Mouse (Mus musculus) mouse embryonic stem cell (cell line): ENCODE measurements around the gene Strip2.

Source experiments
- in situ Hi-C, 2 experiments: fragments of 300-500 bp; cut with MboI; formaldehyde crosslinking; loops; 1 replicate in 1 of 2; 3 replicates in 1 of 2; pipeline ENCODE4 v1.14.3; 2019 to 2020; ENCODE audit warnings: low sequenced_read_pairs in 2 of 2, low pct_unique_long_range_greater_than_20kb in 1 of 2, mixed read lengths in 1 of 2; ENCODE audit not compliant: unreplicated experiment in 1 of 2

The Strip2 gene

DNA sequence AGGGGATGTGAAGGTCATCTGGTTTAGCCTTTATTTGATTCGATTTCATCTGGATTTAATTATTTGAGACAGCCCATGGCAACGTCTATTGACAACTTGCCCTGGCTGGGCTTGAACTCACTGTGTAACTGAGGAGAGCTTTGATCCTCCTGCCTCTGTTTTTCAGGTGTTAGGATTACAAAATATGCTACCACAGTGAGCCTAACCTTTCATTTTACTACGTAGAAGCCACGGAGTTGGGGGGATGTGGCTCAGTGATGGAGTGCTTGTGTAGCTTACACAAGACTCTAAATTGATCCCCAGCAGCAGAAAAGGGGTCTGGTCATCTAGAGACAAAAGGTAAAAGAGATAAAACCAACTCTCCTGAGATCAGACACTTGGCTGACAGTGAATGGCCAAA lies 1.1 kb downstream of the Strip2 start:
- in situ Hi-C loops = no loop called here

GRCm38 (mm10) chr6:29923501-29923900 lies 6.7 kb downstream of the Strip2 start:
- in situ Hi-C loops = no loop called here

- in situ Hi-C loops = no loop called here
These were observed 8.9 kb downstream of the Strip2 start for GRCm38 (mm10) chr6:29925594-29926219.

DNA sequence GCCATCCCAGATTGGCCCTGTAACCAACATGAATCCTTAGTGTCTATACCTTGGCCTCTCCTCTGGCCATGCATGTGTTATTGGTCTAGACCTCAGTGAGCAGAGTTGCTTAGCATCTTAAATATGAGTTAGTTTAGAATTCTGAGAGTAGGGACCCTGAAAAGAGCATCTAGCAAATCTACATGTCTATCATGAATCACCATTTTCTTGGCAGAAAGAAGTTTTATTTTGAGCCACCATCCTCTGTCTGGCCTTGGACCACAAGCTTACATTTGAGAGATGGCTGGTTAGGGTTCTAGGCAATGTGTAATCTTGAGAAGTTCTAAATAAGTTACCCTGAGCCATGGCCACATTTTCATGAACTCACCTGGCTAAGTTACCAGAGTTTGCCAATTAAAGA lies 13.3 kb downstream of the Strip2 start:
- in situ Hi-C loops = no loop called here

DNA sequence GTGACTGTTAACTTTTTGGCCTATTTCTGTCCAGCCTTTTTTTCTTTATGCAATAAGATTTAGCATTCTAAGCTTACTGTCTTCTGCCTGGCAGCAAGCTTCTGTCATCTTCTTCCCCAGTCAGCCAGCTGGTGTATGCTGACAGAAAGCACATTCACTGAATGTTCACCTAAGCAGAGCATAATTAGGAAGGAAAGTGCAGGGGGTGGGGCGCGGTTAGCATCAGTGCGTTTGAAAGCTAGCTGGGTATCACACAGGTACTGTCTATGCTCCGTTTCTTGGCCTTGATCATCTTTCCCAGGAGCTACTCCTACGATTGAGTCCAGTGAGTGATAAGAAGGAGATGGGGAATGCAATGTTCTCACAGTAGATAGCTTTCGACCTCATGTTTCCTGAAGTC lies 13.9 kb downstream of the Strip2 start:
- in situ Hi-C loops = no loop called here

DNA sequence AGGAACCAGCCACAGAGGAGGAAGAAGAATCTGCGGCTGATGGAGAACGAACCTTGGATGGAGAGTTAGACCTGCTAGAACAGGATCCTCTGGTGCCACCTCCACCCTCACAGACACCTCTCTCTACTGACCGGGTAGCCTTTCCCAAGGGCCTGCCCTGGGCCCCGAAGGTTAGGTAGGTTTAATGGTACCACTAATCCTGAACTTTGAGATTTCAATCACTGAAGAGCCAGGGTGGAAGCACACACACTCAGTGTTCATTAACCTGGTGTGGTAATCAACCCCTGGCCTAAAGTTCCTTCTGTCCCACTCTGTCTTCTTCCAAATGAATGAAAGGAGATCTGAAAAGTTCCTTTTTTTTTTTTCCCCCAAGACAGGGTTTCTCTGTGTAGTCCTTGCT lies 14.4 kb downstream of the Strip2 start:
- in situ Hi-C loops = no loop called here

DNA sequence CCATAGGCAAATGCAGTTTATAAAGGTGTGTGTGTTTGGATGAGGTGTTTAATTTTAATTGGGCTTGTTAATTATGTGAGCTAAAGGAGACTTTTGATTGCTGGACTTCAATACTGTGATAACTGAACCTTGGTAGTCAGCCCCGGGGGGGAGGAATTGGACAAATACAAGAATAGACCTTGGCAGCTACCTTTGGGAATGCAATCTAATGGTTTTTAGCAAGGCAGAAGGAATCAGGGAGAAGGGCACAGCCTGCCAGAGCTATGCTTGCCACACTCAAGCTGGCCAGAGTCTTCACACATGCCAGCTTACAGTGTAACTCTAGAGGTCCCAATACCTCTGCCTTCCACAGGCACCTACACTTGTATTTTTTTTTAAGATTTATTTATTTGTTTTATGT lies 18.9 kb downstream of the Strip2 start:
- in situ Hi-C loops = no loop called here

DNA sequence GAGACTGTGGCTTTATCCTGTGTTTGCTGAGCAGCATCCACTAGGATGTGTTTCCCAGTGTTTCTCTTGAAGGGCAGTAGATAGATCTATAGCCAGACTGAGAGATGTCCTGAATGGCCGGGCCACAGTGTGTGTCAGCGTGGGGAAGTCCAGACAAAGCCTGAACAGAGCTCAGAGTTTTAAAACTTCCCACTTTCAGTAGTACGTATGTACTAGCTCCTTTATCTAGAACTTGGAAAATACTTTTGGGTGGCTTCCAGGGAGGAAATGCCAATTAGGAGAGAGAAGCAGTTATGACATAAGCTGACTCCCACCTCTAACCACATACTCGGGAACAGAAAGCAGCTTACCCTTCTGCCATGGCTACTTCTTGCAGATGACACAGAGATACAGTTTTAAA lies 23.6 kb downstream of the Strip2 start:
- in situ Hi-C loops = no loop called here

GRCm38 (mm10) chr6:29941036-29941435 lies 24.2 kb downstream of the Strip2 start:
- in situ Hi-C loops = no loop called here

- in situ Hi-C loops = no loop called here
These were observed 27.7 kb downstream of the Strip2 start for GRCm38 (mm10) chr6:29944465-29944864.

DNA sequence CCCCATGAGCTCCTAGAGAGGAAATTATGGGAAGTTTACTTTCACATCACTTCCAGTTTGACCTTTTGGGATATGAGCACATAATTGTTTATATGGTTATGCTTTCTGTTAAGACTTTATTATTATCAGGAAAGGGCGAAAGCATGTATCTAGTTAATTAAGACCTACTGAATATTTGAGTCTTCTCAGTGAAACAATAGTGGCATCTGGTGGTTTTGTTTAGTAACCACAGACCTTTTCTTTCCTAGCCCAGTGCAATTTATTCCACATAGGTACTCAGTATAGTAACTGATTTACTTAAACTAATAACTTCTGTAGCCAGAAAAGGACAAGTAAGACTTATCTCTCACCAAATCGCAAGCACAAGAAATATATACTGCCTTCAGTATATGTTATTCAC lies 29.8 kb downstream of the Strip2 start:
- in situ Hi-C loops = no loop called here

- in situ Hi-C loops = no loop called here
These were observed 31.0 kb downstream of the Strip2 start for GRCm38 (mm10) chr6:29947823-29948222.

- in situ Hi-C loops = no loop called here
These were observed 39.9 kb downstream of the Strip2 start for GRCm38 (mm10) chr6:29956749-29957148.

GRCm38 (mm10) chr6:29958669-29959068 lies 41.9 kb downstream of the Strip2 start:
- in situ Hi-C loops = no loop called here

- in situ Hi-C loops = no loop called here
These were observed 44.3 kb downstream of the Strip2 start for GRCm38 (mm10) chr6:29961081-29961480.

DNA sequence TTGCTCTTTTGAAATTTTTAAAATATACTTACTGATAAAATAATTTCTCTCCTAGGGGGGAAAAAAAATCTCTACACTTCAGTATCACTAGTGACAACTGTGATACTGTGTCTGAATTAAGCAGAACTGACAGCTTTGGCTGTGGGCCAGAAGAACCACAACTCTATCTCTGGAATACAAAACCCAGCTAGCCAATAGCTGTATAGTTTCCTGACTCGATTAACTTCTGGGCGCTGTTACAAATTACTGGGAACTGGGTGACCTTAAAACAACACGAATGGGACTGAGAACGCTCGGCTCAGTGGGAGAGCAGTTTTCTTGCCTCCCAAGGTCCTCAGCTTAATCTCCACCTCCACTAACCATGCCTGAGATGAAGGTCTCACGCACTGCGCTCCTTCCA lies 51.1 kb downstream of the Strip2 start:
- in situ Hi-C loops = no loop called here

DNA sequence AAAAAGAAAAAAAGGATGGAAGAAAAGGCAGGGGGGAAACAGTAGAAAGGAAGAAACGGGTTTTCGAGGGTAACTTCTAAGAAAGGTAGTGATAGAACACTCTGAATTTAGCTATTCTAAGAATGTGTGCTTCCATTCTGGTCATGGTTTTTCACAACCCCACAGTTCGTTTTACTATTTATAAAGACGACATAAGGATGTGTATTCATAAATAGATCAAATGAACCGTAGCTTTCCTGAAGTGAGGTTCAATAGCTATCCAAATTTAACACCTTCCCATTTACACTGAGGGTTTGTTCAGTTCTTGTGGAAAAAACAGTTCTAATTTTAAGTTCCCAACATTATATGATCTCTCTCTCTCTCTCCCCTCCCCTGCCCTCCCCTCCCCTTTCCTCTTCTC lies 56.5 kb downstream of the Strip2 start:
- in situ Hi-C loops = no loop called here

- in situ Hi-C loops = no loop called here
These were observed 58.0 kb downstream of the Strip2 start for GRCm38 (mm10) chr6:29974836-29975235.

DNA sequence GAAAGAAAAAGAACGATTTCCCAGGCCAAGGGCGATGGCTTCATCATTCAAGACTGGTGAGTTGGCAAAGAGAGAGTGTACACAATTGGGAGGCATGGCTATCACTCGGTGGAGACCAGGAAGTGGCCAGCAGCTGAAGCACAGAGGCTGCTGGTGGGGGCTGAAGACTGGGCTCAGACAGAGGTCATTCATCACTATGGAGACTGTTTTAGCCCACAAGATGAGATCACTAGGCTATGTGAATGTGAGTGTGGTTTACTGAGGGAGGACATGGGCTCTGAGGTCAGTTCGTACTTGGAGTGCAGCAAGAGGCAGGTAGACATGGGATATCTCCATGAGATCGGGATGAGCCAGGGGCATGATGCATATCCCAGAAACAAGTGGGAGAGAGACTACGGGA lies 63.6 kb downstream of the Strip2 start:
- in situ Hi-C loops = loop anchor here in 1 of 2 experiments (10.0 kb wide), 1 partner anchor 224 kb away; no protein-coding TSS in a partner anchor

DNA sequence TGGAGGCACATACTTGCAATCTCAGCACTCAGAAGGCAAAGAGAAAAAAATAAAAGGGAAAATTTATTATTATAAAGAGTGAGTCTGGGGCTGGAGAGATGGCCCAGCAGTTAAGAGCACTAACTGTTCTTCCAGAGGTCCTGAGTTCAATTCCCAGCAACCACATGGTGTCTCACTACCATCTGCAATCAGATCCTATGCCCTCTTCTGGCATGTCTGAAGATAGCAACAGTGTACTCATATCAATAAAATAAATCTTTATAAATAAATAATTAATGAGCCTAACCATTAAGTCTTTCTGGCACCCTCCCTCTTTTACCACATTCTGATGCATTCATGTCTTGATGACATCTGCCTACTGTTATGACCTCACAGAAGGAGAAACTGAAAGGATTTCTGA lies 65.0 kb downstream of the Strip2 start:
- in situ Hi-C loops = loop anchor here in 1 of 2 experiments (10.0 kb wide), 1 partner anchor 223 kb away; no protein-coding TSS in a partner anchor

- in situ Hi-C loops = loop anchor here in 1 of 2 experiments (10.0 kb wide), 1 partner anchor 220 kb away; no protein-coding TSS in a partner anchor
These were observed 68.3 kb downstream of the Strip2 start for GRCm38 (mm10) chr6:29985058-29985498.
